Mouse (Mus musculus) inflammation-experienced regulatory T-cells, adult 16 weeks (primary cell): ENCODE measurements around the gene Emp2. TPM values are rescaled to one million over a fixed set of nuclear protein-coding genes. Genes with fewer than 3 reads are reported as not detected.

Source experiments
- polyA plus RNA-seq: library from polyadenylated mRNA; unstranded; fragments of 100-300 nt; shearing (Covaris generic); gene quantifications from one replicate; pipeline ENCODE4 v1.2.1, GENCODE M21; 2017

The Emp2 gene
- polyA plus RNA-seq = not detected

DNA sequence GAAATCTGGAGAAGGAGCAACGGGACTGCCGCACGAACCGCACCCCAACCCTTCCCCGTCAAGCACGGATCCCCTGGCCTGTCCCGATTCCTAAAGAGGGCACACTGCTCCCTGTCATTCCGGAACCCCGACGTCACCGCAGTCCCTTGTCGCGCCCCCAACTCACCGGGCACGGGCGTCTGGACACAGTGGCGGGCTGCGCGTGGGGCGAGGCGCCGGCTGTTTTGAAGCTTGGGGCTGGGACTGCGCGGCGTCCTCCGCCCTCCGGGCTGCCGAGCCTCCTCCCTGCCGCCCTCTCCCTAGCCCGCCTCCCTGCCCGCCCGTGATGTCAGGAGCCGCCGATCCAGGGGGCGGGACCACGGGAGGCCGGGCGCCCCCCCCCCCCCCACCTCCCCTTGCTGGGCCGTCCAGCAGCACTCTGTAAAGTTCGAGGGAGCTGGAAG, at the start of gene Emp2:
Gene Emp2 (minus strand): TSS at position 323 of the 443 bp plus-strand sequence.

Other genes with a start within 250 kb of the Emp2 start
- gene Rpl39l, start 143.7 kb downstream of the Emp2 start, polyA plus RNA-seq = 0.77 TPM
- not detected for gene Atf7ip2, start 121.3 kb downstream of the Emp2 start, polyA plus RNA-seq
- not detected for gene Tekt5, start 81.5 kb upstream of the Emp2 start, polyA plus RNA-seq
- gene Nubp1, start 98.0 kb upstream of the Emp2 start, polyA plus RNA-seq = 70.4 TPM
- gene Tvp23a, start 133.4 kb upstream of the Emp2 start, polyA plus RNA-seq = 3.0 TPM
- 1.4 TPM for gene Ciita, start 166.1 kb upstream of the Emp2 start, polyA plus RNA-seq
- 4.0 TPM for gene Dexi, start 229.1 kb upstream of the Emp2 start, polyA plus RNA-seq
- 24.9 TPM for gene Clec16a, start 231.4 kb upstream of the Emp2 start, polyA plus RNA-seq